Mouse (Mus musculus) adrenal gland, postnatal 0 days (tissue): Measurements from ENCODE around the gene Fuca2. TPM values are rescaled to one million over a fixed set of nuclear protein-coding genes. Genes with fewer than 3 reads are reported as not detected.

Experiments used
- polyA plus RNA-seq: library from polyadenylated mRNA; unstranded; fragments of >200 nt; fragmentation: Nextera tagmentation; extraction: Ambion mirVana; gene quantifications from 2 replicates; pipeline ENCODE4 v1.2.1, GENCODE M21; 2015

Fuca2 gene
- 46.9 and 47.7 TPM in 2 replicates for polyA plus RNA-seq

DNA sequence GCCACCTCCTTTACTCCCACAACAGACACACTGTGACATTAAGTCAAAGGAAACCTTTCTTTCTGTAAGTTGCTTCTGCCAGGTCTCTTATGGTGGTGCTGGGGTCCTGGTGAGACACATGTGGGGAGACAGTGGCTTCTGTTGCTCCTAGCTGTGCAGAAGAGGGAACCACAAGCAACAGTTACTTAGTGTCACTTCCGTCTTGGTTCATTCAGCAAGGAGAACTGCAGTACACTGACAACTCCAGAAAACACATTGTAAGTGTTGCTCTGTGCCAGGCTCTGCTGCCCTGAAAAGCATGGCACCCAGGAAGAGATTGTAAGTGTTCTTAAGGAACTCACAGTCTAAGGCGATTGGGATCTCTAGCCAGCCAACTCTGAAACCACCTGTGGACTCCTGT lies at the start of gene Fuca2:
Fuca2 (plus strand) TSS at position 210 of the 400 bp plus-strand sequence.

DNA sequence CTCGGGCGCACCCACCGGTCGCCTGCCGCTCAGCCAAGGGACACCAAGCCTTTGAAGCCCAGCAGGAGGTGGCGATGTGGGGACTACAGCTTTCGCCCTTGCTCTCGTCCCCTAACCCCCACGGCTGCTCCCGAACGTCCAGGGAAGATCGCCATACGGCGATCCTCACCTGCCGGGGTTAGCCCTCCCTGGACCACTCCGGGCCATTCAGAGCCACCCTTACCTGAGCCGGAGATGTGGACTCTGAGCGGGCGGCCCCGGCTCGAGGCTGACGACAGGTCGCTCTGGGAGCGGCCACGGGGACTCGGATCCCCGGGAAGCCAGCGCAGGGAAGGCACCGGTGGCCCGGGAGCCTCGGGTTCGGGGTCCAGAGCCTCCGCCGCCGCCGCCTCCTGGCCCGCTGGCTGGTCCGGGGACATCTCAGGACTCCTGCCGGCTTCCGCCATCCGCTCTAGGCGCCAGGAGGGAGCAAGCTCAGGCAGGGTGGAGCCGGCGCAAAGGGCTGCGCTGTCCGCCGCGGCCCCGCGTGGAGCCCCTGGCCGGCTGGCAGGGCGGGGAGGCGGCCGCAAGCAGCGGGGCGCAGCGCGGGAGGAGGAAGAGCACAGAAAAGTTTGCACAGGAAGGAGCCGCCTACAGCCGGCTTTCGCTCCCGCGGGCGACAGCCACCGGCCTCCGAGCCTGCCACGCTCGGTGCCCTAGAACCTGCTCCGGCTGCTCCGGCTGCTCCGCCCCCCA lies 25.3 kb upstream of the Fuca2 start, which contains the start of gene Phactr2:
Phactr2 (minus strand) TSS at position 580 of the 735 bp plus-strand sequence.

DNA sequence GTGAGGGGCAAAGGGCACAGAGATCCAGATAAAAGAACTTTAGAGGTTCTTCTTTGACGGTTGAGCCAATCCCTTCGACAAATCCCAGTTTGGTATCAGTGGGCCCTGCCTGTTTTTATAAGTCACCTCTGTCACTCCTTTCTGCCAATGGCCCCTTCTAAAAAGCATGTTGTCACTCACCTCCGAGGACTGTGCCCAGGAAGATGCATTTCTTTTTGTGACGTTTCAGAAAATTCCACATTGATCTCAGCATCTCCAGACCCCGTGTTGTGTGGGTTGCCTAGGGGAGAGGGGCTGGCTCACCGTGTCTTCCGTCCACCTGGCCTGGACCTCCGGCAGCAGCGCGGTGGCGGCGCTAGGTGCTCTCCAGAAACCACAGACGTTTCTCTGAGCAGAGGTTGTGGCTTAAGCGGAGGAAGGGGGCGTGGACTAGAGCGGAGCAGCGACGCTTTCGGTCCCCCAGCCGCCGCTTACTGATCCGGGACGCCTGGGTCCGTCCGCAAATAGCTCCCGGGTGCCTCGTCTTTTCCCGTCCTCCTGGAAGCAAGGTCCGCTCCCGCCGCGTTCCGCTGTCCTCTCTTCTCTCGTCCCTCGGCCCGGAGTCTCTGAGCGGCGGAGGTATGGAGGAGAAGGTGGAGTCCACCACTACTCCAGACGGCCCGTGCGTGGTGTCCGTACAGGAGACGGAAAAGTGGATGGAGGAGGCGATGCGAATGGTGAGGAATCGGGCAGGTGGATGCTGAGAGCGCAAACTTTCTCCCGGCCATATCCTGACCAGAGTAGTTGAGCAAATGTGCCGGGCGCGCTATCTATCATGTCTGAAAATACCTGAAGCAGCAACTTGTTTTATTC lies 53.5 kb downstream of the Fuca2 start, which contains the start of the genes Adat2 and Pex3:
Adat2 (plus strand) TSS at position 249 of the 852 bp plus-strand sequence.
Pex3 (minus strand) TSS at position 497 of the 852 bp plus-strand sequence.

Other genes starting within 250 kb of the Fuca2 start
- gene Phactr2, start 25.1 kb upstream of the Fuca2 start, polyA plus RNA-seq: 31.1 and 43.9 TPM in 2 replicates
- 3.6 and 4.7 TPM in 2 replicates for gene Adat2, start 53.4 kb downstream of the Fuca2 start, polyA plus RNA-seq
- 23.2 and 29.7 TPM in 2 replicates for gene Pex3, start 53.6 kb downstream of the Fuca2 start, polyA plus RNA-seq